Mouse (Mus musculus) heart, postnatal 0 days (tissue): ENCODE measurements around the gene Galnt7. TPM values are rescaled to one million over a fixed set of nuclear protein-coding genes. Genes with fewer than 3 reads are reported as not detected.

ENCODE experiments used
- ATAC-seq: fragments of 200-750 bp; cut with Nextera tagmentation; 2 replicates; pipeline ENCODE4 v1.8.0; 2017; ENCODE audit warnings: low read depth, moderate number of reproducible peaks, moderate library complexity; ENCODE audit not compliant: insufficient read depth
- DNase-seq: peaks from one replicate; pipeline ENCODE4 v3.0.0-alpha.2; 2016; ENCODE audit warnings: low spot score
- H3K27ac ChIP-seq: fragments of 300-500 bp; sonication (generic); 2 replicates; pipeline ENCODE4 v1.5.1; 2014; ENCODE audit warnings: low read depth, mild to moderate bottlenecking
- H3K27me3 ChIP-seq: fragments of 300-500 bp; sonication (generic); 2 replicates; pipeline ENCODE4 v1.6.1; 2014; ENCODE audit warnings: low read length, mixed read lengths; ENCODE audit not compliant: control insufficient read depth, insufficient read depth
- H3K36me3 ChIP-seq: fragments of 300-500 bp; sonication (generic); replicated peaks from 2 replicates; pipeline ENCODE4 v1.6.1; 2014; ENCODE audit warnings: low read length, mixed read lengths; ENCODE audit not compliant: control insufficient read depth, insufficient read depth
- H3K4me1 ChIP-seq: fragments of 300-500 bp; sonication (generic); 2 replicates; pipeline ENCODE4 v1.6.1; 2014; ENCODE audit warnings: antibody characterized with exemption; ENCODE audit not compliant: control insufficient read depth, insufficient read depth
- H3K4me2 ChIP-seq: fragments of 300-500 bp; sonication (generic); 2 replicates; pipeline ENCODE4 v1.6.1; 2014; ENCODE audit warnings: low read depth, mild to moderate bottlenecking, low read length, moderate library complexity
- H3K4me3 ChIP-seq: fragments of 300-500 bp; sonication (generic); 2 replicates; pipeline ENCODE4 v1.5.1; 2014; ENCODE audit warnings: low read depth, low read length
- H3K9ac ChIP-seq: fragments of 300-500 bp; sonication (generic); replicated peaks from 2 replicates; pipeline ENCODE4 v1.6.1; 2014; ENCODE audit warnings: low read depth, low read length, mixed read lengths
- H3K9me3 ChIP-seq: fragments of 300-500 bp; sonication (generic); replicated peaks from 2 replicates; pipeline ENCODE4 v1.6.1; 2016; ENCODE audit warnings: low read length; ENCODE audit not compliant: control insufficient read depth
- CTCF ChIP-seq: IDR thresholded peaks from 2 replicates; pipeline ENCODE4 v1.5.1; 2016; ENCODE audit warnings: antibody characterized with exemption, control low read depth, low read depth
- EP300 ChIP-seq: IDR thresholded peaks from 2 replicates; pipeline ENCODE4 v1.6.1; 2016; ENCODE audit warnings: antibody characterized with exemption, low read depth
- WGBS: fragments of 180-500 bp; shearing (Covaris S2); extraction: QIAGEN DNeasy Blood & Tissue Kit; methylation state at CpG from one replicate; pipeline ENCODE4 v1.1.7; 2014; 5-methylcytosine and 5-hydroxymethylcytosine counted together
- polyA plus RNA-seq: library from polyadenylated mRNA; unstranded; fragments of >200 nt; fragmentation: Nextera tagmentation; extraction: Ambion mirVana; gene quantifications from 2 replicates; pipeline ENCODE4 v1.2.1, GENCODE M21; 2015
- total RNA-seq: library from RNA; depleted of rRNA; stranded (reverse); fragments of >200 nt; gene quantifications from 2 replicates; pipeline ENCODE4 v1.2.3, GENCODE M21; 2014; ENCODE audit warnings: low replicate concordance

The Galnt7 gene
- total and polyA plus RNA-seq, 2 experiments from 2014 or later, result 3.5 to 7.2 TPM

- Histone ChIP-seq H3K36me3 (no peaks in the 10 kb centered on the region), H3K9me3 (no peaks in the 10 kb centered on the region), H3K4me1 (no peaks in the 10 kb centered on the region), H3K9ac (no peak overlapping the region), H3K27ac (no peak overlapping the region), H3K4me3 (no peak overlapping the region), H3K4me2 (no peak overlapping the region), H3K27me3 (no peaks in the 10 kb centered on the region)
- WGBS, result 65% methylated on average over 6 of the region's 6 CpGs
- no peak for ATAC-seq
- no peak for TF ChIP-seq EP300
- TF ChIP-seq CTCF, result no peak
- no peak for DNase-seq
Observed at GRCm38 (mm10) chr8:57656446-57656845, 3.6 kb upstream of the Galnt7 start.

- DNase-seq (no peak), ATAC-seq (no peak)
- Histone ChIP-seq H3K9ac (no peak overlapping the region), H3K27ac (no peak overlapping the region), H3K9me3 (no peaks in the 10 kb centered on the region), H3K4me2 (0 out of 2 replicates have a peak overlapping the region, but pooled peaks have one; percentile 88), H3K4me3 (no peak overlapping the region), H3K27me3 (no peaks in the 10 kb centered on the region), H3K4me1 (no peaks in the 10 kb centered on the region), H3K36me3 (no peaks in the 10 kb centered on the region)
- TF ChIP-seq EP300, result no peak
- 79% methylated on average over 7 of the region's 7 CpGs for WGBS
Observed at GRCm38 (mm10) chr8:57654146-57654545, 1.3 kb upstream of the Galnt7 start.

DNA sequence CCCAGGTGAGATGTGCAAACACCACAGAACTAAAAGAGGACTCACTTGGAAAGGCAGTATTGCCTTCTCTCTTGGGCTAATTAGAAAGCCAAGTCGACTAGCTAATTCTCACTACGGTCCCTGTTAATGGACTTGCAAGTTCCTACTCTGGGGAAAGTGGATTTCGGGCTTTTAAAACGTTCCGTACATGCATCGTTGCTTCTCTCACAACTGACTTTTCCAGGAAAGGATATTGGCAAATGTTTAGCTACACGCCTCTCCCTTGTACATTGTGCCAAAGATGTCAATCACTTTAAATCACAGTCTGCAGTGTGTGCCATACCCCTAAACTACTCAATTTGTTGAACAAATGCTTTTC, 915 bp upstream of the Galnt7 start:
- WGBS, result 25% methylated on average over 7 of the region's 7 CpGs

DNA sequence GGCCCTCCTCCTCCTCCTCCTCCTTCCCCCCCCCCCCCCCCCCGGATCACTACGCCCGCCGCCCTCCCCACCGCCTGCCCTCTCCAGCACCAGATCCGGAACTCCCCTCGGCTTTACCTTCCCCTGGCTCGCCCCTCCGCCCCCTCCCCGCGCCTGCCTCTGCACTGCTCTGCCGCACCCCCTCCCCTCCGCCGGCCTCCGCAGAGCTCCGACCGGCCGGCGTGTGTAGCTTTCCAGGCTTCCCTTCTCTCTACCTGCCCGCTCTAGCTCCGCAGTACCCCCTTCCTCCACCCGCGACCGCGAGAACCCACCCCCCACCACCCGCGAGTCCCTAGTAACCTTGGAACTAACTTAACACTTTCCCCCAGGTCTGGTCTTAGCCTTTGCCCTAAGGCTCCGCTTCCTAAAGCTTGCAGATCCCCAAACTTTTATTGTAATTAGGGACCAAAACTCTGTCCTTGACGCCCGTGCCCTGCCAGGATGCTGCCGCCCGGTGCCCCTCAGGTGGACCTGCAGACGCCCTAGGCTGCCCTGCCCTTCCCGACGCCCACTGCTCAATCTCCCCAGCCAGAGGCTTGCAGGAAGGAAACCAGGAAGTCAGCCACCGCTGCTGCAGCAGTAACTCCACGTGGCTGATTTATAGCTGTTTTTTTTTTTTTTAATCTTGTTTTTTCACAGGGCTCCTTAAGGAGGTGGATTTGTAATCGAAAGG, 380 bp upstream of the Galnt7 start:
- Histone ChIP-seq H3K4me1 (no peaks in the 10 kb centered on the region), H3K4me2 (peak overlapping the region; percentile 88), H3K4me3 (peak overlapping the region; percentile 91), H3K9me3 (no peaks in the 10 kb centered on the region), H3K36me3 (no peaks in the 10 kb centered on the region), H3K27me3 (no peaks in the 10 kb centered on the region), H3K27ac (peak overlapping the region; percentile 30; the same call in 1 of the 2 replicates), H3K9ac (peak overlapping the region; percentile 84)
- TF ChIP-seq EP300 (no peak), CTCF (no peak)
- DNase-seq (peak; percentile 22), ATAC-seq (peak; percentile 32)
- 2% methylated on average over 24 of the region's 38 CpGs for WGBS

More for the DNA sequence above, 915 bp upstream of the Galnt7 start:
- Histone ChIP-seq H3K9me3 (no peaks in the 10 kb centered on the region), H3K9ac (peak overlapping the region; percentile 84; the same call in 1 of the 2 replicates), H3K27me3 (no peaks in the 10 kb centered on the region), H3K4me3 (peak overlapping the region; percentile 91), H3K4me1 (no peaks in the 10 kb centered on the region), H3K27ac (no peak overlapping the region), H3K36me3 (no peaks in the 10 kb centered on the region), H3K4me2 (peak overlapping the region; percentile 88)
- no peak for TF ChIP-seq EP300
- TF ChIP-seq CTCF, result no peak
- no peak for DNase-seq
- ATAC-seq, result no peak

DNA sequence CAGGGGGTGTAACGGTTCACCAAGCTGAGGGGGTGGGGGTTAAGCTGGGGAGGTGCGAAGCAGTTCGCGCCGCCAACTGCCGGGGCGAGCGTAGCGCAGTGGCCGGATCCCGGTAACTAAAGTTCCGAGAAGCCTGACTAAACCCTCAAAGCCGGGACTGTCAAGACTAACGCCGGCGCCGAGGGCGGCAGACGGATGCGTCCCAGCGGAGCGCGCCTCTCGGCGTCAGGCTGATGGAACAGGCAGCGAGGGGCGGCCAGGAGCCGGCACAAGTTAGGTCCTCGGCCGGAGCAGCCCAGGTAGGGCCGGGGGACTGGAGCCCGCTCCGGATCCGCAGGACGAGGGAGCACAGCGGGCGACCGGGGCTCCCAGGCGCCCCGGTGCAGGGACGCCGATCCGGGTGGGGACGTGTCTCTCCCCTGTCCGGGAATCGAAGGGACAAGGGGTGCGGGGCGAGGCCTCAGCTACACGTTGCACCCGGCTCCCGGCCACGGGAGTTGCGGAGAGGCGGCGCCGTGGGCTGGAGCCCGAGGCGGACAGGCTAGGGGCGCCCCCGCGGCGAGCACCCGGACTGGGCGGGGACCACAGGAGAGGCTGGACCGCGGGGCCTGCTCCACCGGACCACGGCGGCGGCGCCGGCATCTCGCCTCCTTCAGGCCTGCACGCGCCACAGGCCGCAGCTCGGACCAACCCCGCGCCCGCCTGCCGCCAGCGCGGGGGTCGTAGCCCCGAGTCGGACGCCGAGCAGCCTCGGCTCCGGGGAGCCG, 960 bp downstream of the Galnt7 start:
- Histone ChIP-seq H3K9me3 (no peaks in the 10 kb centered on the region), H3K36me3 (no peaks in the 10 kb centered on the region), H3K4me2 (peak overlapping the region; percentile 88), H3K9ac (peak overlapping the region; percentile 84), H3K27me3 (no peaks in the 10 kb centered on the region), H3K4me1 (no peaks in the 10 kb centered on the region), H3K4me3 (peak overlapping the region; percentile 91), H3K27ac (peak overlapping the region; percentile 93)
- peak; percentile 83 for ATAC-seq
- peak; percentile 61 for DNase-seq
- TF ChIP-seq CTCF, result no peak
- TF ChIP-seq EP300, result no peak
- under 1% methylated on average over 60 of the region's 91 CpGs for WGBS
